Comparison of ENCODE assay signal across 7 mouse cellular contexts in genomic region chr4:10874718-10875121, GRCm38 (mm10). TPM values are rescaled to one million over a fixed set of nuclear protein-coding genes. Genes with fewer than 3 reads are reported as not detected.
DNase-seq lines count a peak whose midpoint lies in the region; ATAC-seq lines count a peak whose summit lies in the region.

No protein-coding gene starts in this region.

- H3K27ac ChIP-seq in heart, embryonic 16.5 days (ENCODE audit: low read length) = peak overlapping the region; percentile 98

- peak; percentile 64 for ATAC-seq in erythroblast, adult 5-6 weeks (replicated peaks; ENCODE audit: low FRiP score, poor library complexity, severe bottlenecking)
- ATAC-seq in heart, embryonic 16.5 days (replicated peaks; ENCODE audit: extremely low read depth, insufficient read depth, low FRiP score) = peak; percentile 74

- WGBS in heart, embryonic 16.5 days = under 1% methylated on average over 37 of the region's 37 CpGs

- DNase-seq in MN1 (ENCODE audit: low spot score) = peak; percentile 62
- peak; percentile 82 for DNase-seq in adrenal gland, postnatal 14 days
- DNase-seq in layer of hippocampus, adult 9-11 months = peak; percentile 45
- DNase-seq in lung, postnatal 10 days = peak; percentile 65
- peak; percentile 31 for DNase-seq in ovary, postnatal 14 days (ENCODE audit: low spot score)

- peak overlapping the region; percentile 92 for H3K9ac ChIP-seq in heart, embryonic 16.5 days (ENCODE audit: low read length)

- no peaks in the 10 kb centered on the region for H3K9me3 ChIP-seq in heart, embryonic 16.5 days (replicated peaks; ENCODE audit: control insufficient read depth, low read length)

- no peaks in the 10 kb centered on the region for H3K27me3 ChIP-seq in heart, embryonic 16.5 days (ENCODE audit: control insufficient read depth, insufficient read depth, low read length)

- H3K4me3 ChIP-seq in heart, embryonic 16.5 days (ENCODE audit: low read length) = peak overlapping the region; percentile 91

- H3K4me1 ChIP-seq in heart, embryonic 16.5 days (ENCODE audit: control insufficient read depth, insufficient read depth, low read length) = peaks cover 9% of the 10 kb centered on the region

- H3K4me2 ChIP-seq in heart, embryonic 16.5 days (ENCODE audit: low read depth, low read length) = peak overlapping the region; percentile 79

- H3K36me3 ChIP-seq in heart, embryonic 16.5 days (ENCODE audit: control insufficient read depth, insufficient read depth) = no peaks in the 10 kb centered on the region

RNA-seq across cellular contexts. Expression of gene 2610301B20Rik, which starts 0.4 kb away (rescaled TPM):
- total RNA-seq in adrenal gland, postnatal 14 days (2021) = 16.4 and 19.3 TPM in 2 replicates
- total RNA-seq in erythroblast, adult 5-6 weeks (2015; ENCODE audit: low replicate concordance) = 5.6 and 19.8 TPM in 2 replicates
- total RNA-seq in erythroblast, adult 5-6 weeks (2017; ENCODE audit: low replicate concordance) = 0.56 and 3.4 TPM in 2 replicates
- polyA plus RNA-seq in heart, embryonic 16.5 days (2015; fragmentation: Nextera tagmentation; extraction: Ambion mirVana) = 22.1 and 25.2 TPM in 2 replicates

Comparison
In these comparisons a context has a peak if more than half of its experiments do, and no peak if none do; other contexts are left out.
1. Peak in every context shown above with its lines: DNase-seq, ATAC-seq, H3K4me3 ChIP-seq and H3K27ac ChIP-seq.
2. DNase-seq: peak in every context shown above with its lines; median percentile 82 in adrenal gland, postnatal 14 days; 65 in lung, postnatal 10 days; 62 in MN1; 45 in layer of hippocampus, adult 9-11 months; 31 in ovary, postnatal 14 days.